Mouse (Mus musculus): ENCODE data around the gene Hdac9. TPM values are rescaled to one million over a fixed set of nuclear protein-coding genes. Genes with fewer than 3 reads are reported as not detected.

Gene Hdac9
- total and polyA plus RNA-seq, 2 experiments, result 0.56 to 1.6 TPM

GRCm38 (mm10) chr12:34792113-34792452 is 124.8 kb downstream of the Hdac9 start:
- 77% methylated on average over 3 of the region's 3 CpGs for WGBS
- Histone ChIP-seq H3K79me2 (ENCODE audit: control insufficient read depth, insufficient read depth, low read length) (no peaks in the 10 kb centered on the region), H3K27me3 (ENCODE audit: control insufficient read depth, insufficient read depth, low read length) (no peaks in the 10 kb centered on the region), H3K27ac (replicated peaks; ENCODE audit: insufficient read depth, low read depth, low read length) (no peak overlapping the region), H3K4me1 (ENCODE audit: control insufficient read depth, insufficient read depth, low read length) (no peaks in the 10 kb centered on the region), H3K36me3 (ENCODE audit: control insufficient read depth, insufficient read depth, low read length) (no peaks in the 10 kb centered on the region), H3K9ac (ENCODE audit: low read depth, low read length) (no peak overlapping the region), H3K4me3 (ENCODE audit: insufficient read depth, low read depth, low read length) (no peak overlapping the region)
- TF ChIP-seq POLR2A (IDR thresholded peaks at IDR 0.05; ENCODE audit: extremely low read depth, insufficient read depth, low read length) (no peak), CTCF (IDR thresholded peaks at IDR 0.05; ENCODE audit: low read depth, low read length) (no peak)
- no peak for DNase-seq (ENCODE audit: extremely low read depth, low read depth, low spot score)

GRCm38 (mm10) chr12:34791213-34792112 is 125.4 kb downstream of the Hdac9 start:
- WGBS, result 92% methylated on average over 10 of the region's 10 CpGs
- DNase-seq (ENCODE audit: extremely low read depth, low read depth, low spot score), result no peak
- H3K79me2 ChIP-seq (ENCODE audit: control insufficient read depth, insufficient read depth, low read length), result no peaks in the 10 kb centered on the region
- no peaks in the 10 kb centered on the region for H3K27me3 ChIP-seq (ENCODE audit: control insufficient read depth, insufficient read depth, low read length)
- H3K27ac ChIP-seq (replicated peaks; ENCODE audit: insufficient read depth, low read depth, low read length), result no peak overlapping the region
- H3K36me3 ChIP-seq (ENCODE audit: control insufficient read depth, insufficient read depth, low read length), result no peaks in the 10 kb centered on the region
- TF ChIP-seq CTCF (IDR thresholded peaks at IDR 0.05; ENCODE audit: low read depth, low read length) (no peak), POLR2A (IDR thresholded peaks at IDR 0.05; ENCODE audit: extremely low read depth, insufficient read depth, low read length) (no peak)
- H3K4me1 ChIP-seq (ENCODE audit: control insufficient read depth, insufficient read depth, low read length), result no peaks in the 10 kb centered on the region
- H3K9ac ChIP-seq (ENCODE audit: low read depth, low read length), result no peak overlapping the region
- H3K4me3 ChIP-seq (ENCODE audit: insufficient read depth, low read depth, low read length), result no peak overlapping the region

- H3K36me3 ChIP-seq (ENCODE audit: control insufficient read depth, insufficient read depth, low read length), result no peaks in the 10 kb centered on the region
- H3K27ac ChIP-seq (replicated peaks; ENCODE audit: insufficient read depth, low read depth, low read length), result no peak overlapping the region
- H3K27me3 ChIP-seq (ENCODE audit: control insufficient read depth, insufficient read depth, low read length), result no peaks in the 10 kb centered on the region
- peak; percentile 12 for DNase-seq (ENCODE audit: extremely low read depth, low read depth, low spot score)
- no peaks in the 10 kb centered on the region for H3K79me2 ChIP-seq (ENCODE audit: control insufficient read depth, insufficient read depth, low read length)
- no peak overlapping the region for H3K9ac ChIP-seq (ENCODE audit: low read depth, low read length)
- H3K4me3 ChIP-seq (ENCODE audit: insufficient read depth, low read depth, low read length), result no peak overlapping the region
- WGBS, result 87% methylated on average over 10 of the region's 10 CpGs
- TF ChIP-seq POLR2A (IDR thresholded peaks at IDR 0.05; ENCODE audit: extremely low read depth, insufficient read depth, low read length) (no peak), CTCF (IDR thresholded peaks at IDR 0.05; ENCODE audit: low read depth, low read length) (no peak)
- no peaks in the 10 kb centered on the region for H3K4me1 ChIP-seq (ENCODE audit: control insufficient read depth, insufficient read depth, low read length)
Observed at GRCm38 (mm10) chr12:34789031-34789982, 127.6 kb downstream of the Hdac9 start.

- no peaks in the 10 kb centered on the region for H3K27me3 ChIP-seq (ENCODE audit: control insufficient read depth, insufficient read depth, low read length)
- H3K4me3 ChIP-seq (ENCODE audit: insufficient read depth, low read depth, low read length), result no peak overlapping the region
- H3K79me2 ChIP-seq (ENCODE audit: control insufficient read depth, insufficient read depth, low read length), result no peaks in the 10 kb centered on the region
- H3K27ac ChIP-seq (replicated peaks; ENCODE audit: insufficient read depth, low read depth, low read length), result no peak overlapping the region
- peak; percentile 28 for DNase-seq (ENCODE audit: extremely low read depth, low read depth, low spot score)
- peaks cover 2% of the 10 kb centered on the region; the same call in 1 of the 2 replicates for H3K4me1 ChIP-seq (ENCODE audit: control insufficient read depth, insufficient read depth, low read length)
- no peak overlapping the region for H3K9ac ChIP-seq (ENCODE audit: low read depth, low read length)
- TF ChIP-seq CTCF (IDR thresholded peaks at IDR 0.05; ENCODE audit: low read depth, low read length) (no peak), POLR2A (IDR thresholded peaks at IDR 0.05; ENCODE audit: extremely low read depth, insufficient read depth, low read length) (no peak)
- H3K36me3 ChIP-seq (ENCODE audit: control insufficient read depth, insufficient read depth, low read length), result no peaks in the 10 kb centered on the region
Observed at GRCm38 (mm10) chr12:34787380-34787779, 129.5 kb downstream of the Hdac9 start.

GRCm38 (mm10) chr12:34783574-34783973 is 133.3 kb downstream of the Hdac9 start:
- no peaks in the 10 kb centered on the region for H3K36me3 ChIP-seq (ENCODE audit: control insufficient read depth, insufficient read depth, low read length)
- DNase-seq (ENCODE audit: extremely low read depth, low read depth, low spot score), result peak; percentile 29
- H3K9ac ChIP-seq (ENCODE audit: low read depth, low read length), result no peak overlapping the region
- H3K27ac ChIP-seq (replicated peaks; ENCODE audit: insufficient read depth, low read depth, low read length), result 0 out of 2 replicates have a peak overlapping the region, but pooled peaks have one; percentile 35
- 89% methylated on average over 6 of the region's 6 CpGs for WGBS
- H3K4me3 ChIP-seq (ENCODE audit: insufficient read depth, low read depth, low read length), result no peak overlapping the region
- H3K79me2 ChIP-seq (ENCODE audit: control insufficient read depth, insufficient read depth, low read length), result no peaks in the 10 kb centered on the region
- H3K4me1 ChIP-seq (ENCODE audit: control insufficient read depth, insufficient read depth, low read length), result peaks cover 2% of the 10 kb centered on the region; the same call in 1 of the 2 replicates
- TF ChIP-seq POLR2A (IDR thresholded peaks at IDR 0.05; ENCODE audit: extremely low read depth, insufficient read depth, low read length) (no peak), CTCF (IDR thresholded peaks at IDR 0.05; ENCODE audit: low read depth, low read length) (no peak)
- H3K27me3 ChIP-seq (ENCODE audit: control insufficient read depth, insufficient read depth, low read length), result no peaks in the 10 kb centered on the region

Data from liver, adult 2 months (tissue).